Mouse (Mus musculus): ENCODE measurements around the gene Zp2. TPM values are rescaled to one million over a fixed set of nuclear protein-coding genes. Genes with fewer than 3 reads are reported as not detected.

Gene Zp2
- total RNA-seq (2014; rRNA removed) (not detected in 2 replicates), polyA plus RNA-seq (2015; fragmentation: Nextera tagmentation; extraction: Ambion mirVana) (not detected in 2 replicates)

- Histone ChIP-seq H3K4me3 (ENCODE audit: low read length) (no peak within 1 kb of the TSS), H3K4me2 (ENCODE audit: low read depth, low read length) (no peak within 1 kb of the TSS), H3K27me3 (ENCODE audit: insufficient read depth, low read length) (no peaks in the 10 kb centered on the region), H3K27ac (no peak within 1 kb of the TSS), H3K9ac (replicated peaks; ENCODE audit: low read length) (no peak within 1 kb of the TSS), H3K4me1 (ENCODE audit: insufficient read depth, low read length) (no peaks in the 10 kb centered on the region), H3K9me3 (ENCODE audit: low read length) (no peaks in the 10 kb centered on the region), H3K36me3 (ENCODE audit: insufficient read depth, low read length) (no peaks in the 10 kb centered on the region)
- 78% methylated on average over 9 of the region's 9 CpGs for WGBS
- TF ChIP-seq CTCF (IDR thresholded peaks at IDR 0.05; ENCODE audit: low read depth), result no peak
- ATAC-seq (no peak), DNase-seq (ENCODE audit: low spot score) (no peak)
These were observed at the start of gene Zp2 for GRCm38 (mm10) chr7:120145191-120145590. TSS of gene Zp2 (minus strand) at chr7:120145291.

DNA sequence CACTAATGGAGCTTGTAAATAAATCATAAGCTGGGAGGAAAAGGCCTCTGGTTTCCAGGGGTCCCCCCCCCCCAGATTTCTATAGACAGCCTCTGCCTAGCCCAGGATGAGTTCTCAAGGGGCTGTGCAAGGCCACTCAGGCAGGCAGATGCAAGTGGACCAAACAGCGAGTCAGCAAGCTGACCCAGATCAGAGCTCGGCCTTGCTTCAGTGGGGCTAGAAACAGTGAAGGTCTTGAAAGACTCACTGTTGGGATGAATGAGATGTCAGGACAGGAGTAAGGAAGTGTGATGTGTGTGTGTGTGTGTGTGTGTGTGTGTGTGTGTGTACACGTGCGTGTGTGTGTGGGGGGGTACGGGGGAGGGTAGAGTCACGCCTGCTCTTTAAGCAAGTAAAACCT, 47.7 kb upstream of the Zp2 start:
- H3K4me1 ChIP-seq (ENCODE audit: insufficient read depth, low read length), result no peaks in the 10 kb centered on the region
- no peaks in the 10 kb centered on the region for H3K36me3 ChIP-seq (ENCODE audit: insufficient read depth, low read length)
- no peak overlapping the region for H3K4me3 ChIP-seq (ENCODE audit: low read length)
- H3K27ac ChIP-seq, result no peak overlapping the region
- DNase-seq (ENCODE audit: low spot score) (no peak), ATAC-seq (no peak)
- H3K4me2 ChIP-seq (ENCODE audit: low read depth, low read length), result no peak overlapping the region
- no peak for TF ChIP-seq CTCF (IDR thresholded peaks at IDR 0.05; ENCODE audit: low read depth)
- no peaks in the 10 kb centered on the region for H3K9me3 ChIP-seq (ENCODE audit: low read length)
- H3K9ac ChIP-seq (replicated peaks; ENCODE audit: low read length), result no peak overlapping the region
- H3K27me3 ChIP-seq (ENCODE audit: insufficient read depth, low read length), result no peaks in the 10 kb centered on the region
- 88% methylated on average over 6 of the region's 6 CpGs for WGBS

DNA sequence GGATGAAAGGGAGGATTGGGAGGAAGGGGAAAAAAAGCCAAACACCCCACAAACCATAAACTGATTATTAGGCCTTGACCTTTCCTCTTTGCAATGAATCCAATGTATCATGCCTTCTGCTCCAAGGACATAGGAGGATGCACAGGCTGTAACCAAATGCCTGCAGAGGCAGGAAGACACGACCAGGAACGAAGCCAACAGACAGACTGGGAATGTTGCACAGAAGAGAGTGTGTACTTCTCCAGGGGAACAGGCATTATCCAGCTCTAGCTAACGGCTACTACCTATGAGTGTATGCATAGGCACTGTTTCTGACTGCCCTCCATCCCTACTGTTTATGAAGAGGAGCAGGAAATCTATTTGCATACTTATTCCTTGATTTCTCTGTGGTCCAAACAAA, 47.1 kb upstream of the Zp2 start:
- Histone ChIP-seq H3K9ac (replicated peaks; ENCODE audit: low read length) (no peak overlapping the region), H3K4me2 (ENCODE audit: low read depth, low read length) (no peak overlapping the region), H3K27ac (no peak overlapping the region), H3K4me1 (ENCODE audit: insufficient read depth, low read length) (no peaks in the 10 kb centered on the region), H3K4me3 (ENCODE audit: low read length) (no peak overlapping the region), H3K9me3 (ENCODE audit: low read length) (no peaks in the 10 kb centered on the region), H3K36me3 (ENCODE audit: insufficient read depth, low read length) (no peaks in the 10 kb centered on the region), H3K27me3 (ENCODE audit: insufficient read depth, low read length) (no peaks in the 10 kb centered on the region)
- no peak for DNase-seq (ENCODE audit: low spot score)
- TF ChIP-seq CTCF (IDR thresholded peaks at IDR 0.05; ENCODE audit: low read depth), result no peak
- 57% methylated on average over 3 of the region's 3 CpGs for WGBS
- ATAC-seq, result no peak

- 33% methylated on average over 8 of the region's 8 CpGs for WGBS
These were observed 45.1 kb upstream of the Zp2 start for GRCm38 (mm10) chr7:120190150-120190665.

GRCm38 (mm10) chr7:120189369-120190149, 44.5 kb upstream of the Zp2 start:
- no peak for ATAC-seq
- H3K4me3 ChIP-seq (ENCODE audit: low read length), result no peak overlapping the region
- DNase-seq (ENCODE audit: low spot score), result peak; percentile 26
- no peak; the same call in 1 of the 2 replicates for TF ChIP-seq CTCF (IDR thresholded peaks at IDR 0.05; ENCODE audit: low read depth)
- no peak overlapping the region for H3K4me2 ChIP-seq (ENCODE audit: low read depth, low read length)
- H3K27ac ChIP-seq, result no peak overlapping the region
- H3K4me1 ChIP-seq (ENCODE audit: insufficient read depth, low read length), result no peaks in the 10 kb centered on the region
- no peak overlapping the region for H3K9ac ChIP-seq (replicated peaks; ENCODE audit: low read length)
- H3K27me3 ChIP-seq (ENCODE audit: insufficient read depth, low read length), result no peaks in the 10 kb centered on the region
- WGBS, result 55% methylated on average over 8 of the region's 8 CpGs
- H3K9me3 ChIP-seq (ENCODE audit: low read length), result no peaks in the 10 kb centered on the region
- H3K36me3 ChIP-seq (ENCODE audit: insufficient read depth, low read length), result no peaks in the 10 kb centered on the region

More at GRCm38 (mm10) chr7:120190150-120190665, 45.1 kb upstream of the Zp2 start:
- Histone ChIP-seq H3K4me3 (ENCODE audit: low read length) (no peak overlapping the region), H3K9ac (replicated peaks; ENCODE audit: low read length) (no peak overlapping the region), H3K9me3 (ENCODE audit: low read length) (no peaks in the 10 kb centered on the region), H3K4me2 (ENCODE audit: low read depth, low read length) (no peak overlapping the region), H3K4me1 (ENCODE audit: insufficient read depth, low read length) (no peaks in the 10 kb centered on the region), H3K27ac (no peak overlapping the region), H3K27me3 (ENCODE audit: insufficient read depth, low read length) (no peaks in the 10 kb centered on the region), H3K36me3 (ENCODE audit: insufficient read depth, low read length) (no peaks in the 10 kb centered on the region)
- no peak for DNase-seq (ENCODE audit: low spot score)
- peak; percentile 43; the same call in 1 of the 2 replicates for ATAC-seq
- TF ChIP-seq CTCF (IDR thresholded peaks at IDR 0.05; ENCODE audit: low read depth), result no peak

DNA sequence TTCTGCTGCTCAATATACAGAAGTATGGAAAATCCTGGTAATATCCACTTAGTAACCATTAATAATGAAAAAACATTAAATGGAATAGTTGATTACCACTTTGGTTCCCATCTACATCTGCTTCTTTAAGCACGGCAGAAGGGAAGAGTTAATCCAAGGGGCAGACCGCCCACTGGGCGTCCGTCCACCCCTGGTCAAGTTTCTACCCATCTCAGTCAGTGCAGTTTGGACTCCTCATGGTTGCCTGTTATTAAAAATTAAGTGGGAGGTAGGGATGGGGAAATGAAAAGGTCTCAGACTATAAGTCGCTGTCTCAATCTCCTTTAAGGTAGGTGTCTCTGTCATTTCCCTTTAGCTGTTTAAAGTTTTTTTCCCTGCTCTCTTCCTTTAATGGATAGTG, 43.9 kb upstream of the Zp2 start:
- no peak for DNase-seq (ENCODE audit: low spot score)
- no peaks in the 10 kb centered on the region for H3K9me3 ChIP-seq (ENCODE audit: low read length)
- no peak overlapping the region for H3K9ac ChIP-seq (replicated peaks; ENCODE audit: low read length)
- no peak overlapping the region for H3K4me2 ChIP-seq (ENCODE audit: low read depth, low read length)
- ATAC-seq, result no peak
- no peak for TF ChIP-seq CTCF (IDR thresholded peaks at IDR 0.05; ENCODE audit: low read depth)
- H3K36me3 ChIP-seq (ENCODE audit: insufficient read depth, low read length), result no peaks in the 10 kb centered on the region
- no peaks in the 10 kb centered on the region for H3K27me3 ChIP-seq (ENCODE audit: insufficient read depth, low read length)
- no peaks in the 10 kb centered on the region for H3K4me1 ChIP-seq (ENCODE audit: insufficient read depth, low read length)
- no peak overlapping the region for H3K4me3 ChIP-seq (ENCODE audit: low read length)
- WGBS, result 87% methylated on average over 5 of the region's 5 CpGs
- H3K27ac ChIP-seq, result no peak overlapping the region

DNA sequence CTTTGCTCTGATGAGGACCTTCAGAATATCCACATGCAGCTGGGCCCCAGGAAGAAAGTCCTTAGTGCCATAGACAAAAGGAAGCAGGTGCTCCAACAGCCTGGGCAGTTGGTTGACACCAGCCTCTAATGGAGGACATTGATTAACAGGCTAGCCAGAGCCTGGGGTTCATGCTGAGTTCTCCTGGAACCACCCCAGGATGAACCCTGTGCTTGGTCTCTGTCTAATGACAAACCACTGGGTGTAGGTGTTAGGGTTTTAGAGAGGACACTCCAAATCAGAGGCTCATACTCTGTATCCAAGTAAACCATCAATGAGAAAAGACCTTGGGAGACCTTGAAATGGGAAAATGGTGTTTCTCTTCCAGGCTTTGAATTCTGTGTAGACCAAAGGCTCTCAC, 37.8 kb upstream of the Zp2 start:
- no peaks in the 10 kb centered on the region for H3K9me3 ChIP-seq (ENCODE audit: low read length)
- H3K4me1 ChIP-seq (ENCODE audit: insufficient read depth, low read length), result no peaks in the 10 kb centered on the region
- no peaks in the 10 kb centered on the region for H3K36me3 ChIP-seq (ENCODE audit: insufficient read depth, low read length)
- no peak overlapping the region for H3K4me3 ChIP-seq (ENCODE audit: low read length)
- H3K27me3 ChIP-seq (ENCODE audit: insufficient read depth, low read length), result no peaks in the 10 kb centered on the region
- H3K4me2 ChIP-seq (ENCODE audit: low read depth, low read length), result no peak overlapping the region
- DNase-seq (ENCODE audit: low spot score), result no peak
- no peak overlapping the region for H3K27ac ChIP-seq
- ATAC-seq, result no peak
- TF ChIP-seq CTCF (IDR thresholded peaks at IDR 0.05; ENCODE audit: low read depth), result no peak
- H3K9ac ChIP-seq (replicated peaks; ENCODE audit: low read length), result no peak overlapping the region
